In genomic region chr5:35361570-35362284, GRCm38 (mm10) we compare ENCODE assay signal across 9 mouse cellular contexts. TPM values are rescaled to one million over a fixed set of nuclear protein-coding genes. Genes with fewer than 3 reads are reported as not detected.
DNase-seq lines count a peak whose midpoint lies in the region; ATAC-seq lines count a peak whose summit lies in the region.
"Had no signal": no experiment of that assay in that cellular context is flagged by ENCODE, and none has a peak within 500 bp of the region (broad histone marks: within the 10 kb centered on the region; RNA-seq: fewer than 3 reads in every experiment).

No protein-coding gene starts in this region.

- peaks cover 16% of the 10 kb centered on the region; the same call in 1 of the 2 replicates for H3K27me3 ChIP-seq in hindbrain, embryonic 13.5 days

- no peak overlapping the region for H3K9ac ChIP-seq in hindbrain, embryonic 13.5 days

- no peak overlapping the region for H3K4me3 ChIP-seq in hindbrain, embryonic 13.5 days
- H3K4me3 ChIP-seq: myocyte had no signal

- peak; percentile 69 for ATAC-seq in hindbrain, embryonic 13.5 days (ENCODE audit: low FRiP score)

- peak; percentile 90 for DNase-seq in Muller cell, postnatal 12 days (ENCODE audit: inconsistent ontology term)
- DNase-seq in cerebellum, adult 9-10 months, result peak; percentile 97
- DNase-seq in frontal cortex, adult 2 months (ENCODE audit: extremely low spot score in 1 of 2, low spot score in 1 of 2), result peak; percentile 85 to 99
- peak; percentile 98 for DNase-seq in layer of hippocampus, postnatal 10 days (ENCODE audit: low spot score in 2 of 2)
- DNase-seq in lung, postnatal 14 days, result peak; percentile 95
- DNase-seq in retina, embryonic 14.5 days (ENCODE audit: low spot score), result peak; percentile 100
- peak; percentile 88 for DNase-seq in thymus, postnatal 25 days

- no peaks in the 10 kb centered on the region for H3K36me3 ChIP-seq in hindbrain, embryonic 13.5 days

- 51% methylated on average over 8 of the region's 8 CpGs for WGBS in hindbrain, embryonic 13.5 days

- H3K4me2 ChIP-seq in hindbrain, embryonic 13.5 days, result no peak overlapping the region

- H3K4me1 ChIP-seq in hindbrain, embryonic 13.5 days (replicated peaks), result no peaks in the 10 kb centered on the region

- no peaks in the 10 kb centered on the region for H3K9me3 ChIP-seq in hindbrain, embryonic 13.5 days

- H3K27ac ChIP-seq in hindbrain, embryonic 13.5 days, result no peak overlapping the region

RNA-seq across cellular contexts. Expression of gene Hmx1, which starts 27.2 kb away (rescaled TPM):
- polyA plus RNA-seq in frontal cortex, adult 2 months (2012; rRNA removed), result not detected in 2 replicates
- polyA plus RNA-seq in hindbrain, embryonic 13.5 days (2015; fragmentation: Nextera tagmentation; extraction: Ambion mirVana), result 0.54 and 1.5 TPM in 2 replicates
- total RNA-seq in layer of hippocampus, postnatal 10 days (2021), result not detected
- polyA plus RNA-seq: myocyte had no signal
